Mouse (Mus musculus) spleen, adult 2 months (tissue): ENCODE measurements around the gene Pecam1. TPM values are rescaled to one million over a fixed set of nuclear protein-coding genes. Genes with fewer than 3 reads are reported as not detected.

Experiments
- DNase-seq, 2 experiments: peaks; one replicate each; pipeline versions ENCODE4 v3.0.0 to v3.0.0-alpha.2; 2012 to 2021; ENCODE audit warnings: low spot score in 2 of 2, low read depth in 1 of 2
- H3K27ac ChIP-seq: fragments of 200-500 bp; 2 replicates; pipeline ENCODE4 v1.5.1; 2012; ENCODE audit warnings: low read length, inconsistent platforms; ENCODE audit not compliant: insufficient read depth
- H3K27me3 ChIP-seq: fragments of 200-500 bp; 2 replicates; pipeline ENCODE4 v1.6.1; 2012; ENCODE audit warnings: mild to moderate bottlenecking, moderate library complexity, low read length, inconsistent platforms; ENCODE audit not compliant: control insufficient read depth, insufficient read depth
- H3K36me3 ChIP-seq: fragments of 200-500 bp; 2 replicates; pipeline ENCODE4 v1.6.1; 2012; ENCODE audit warnings: mild to moderate bottlenecking, low read length, inconsistent platforms; ENCODE audit not compliant: control insufficient read depth, insufficient read depth
- H3K4me1 ChIP-seq: fragments of 200-500 bp; 2 replicates; pipeline ENCODE4 v1.6.1; 2011; ENCODE audit warnings: inconsistent platforms; ENCODE audit not compliant: control insufficient read depth, insufficient read depth, insufficient read length
- H3K4me3 ChIP-seq: fragments of 200-500 bp; 2 replicates; pipeline ENCODE4 v1.5.1; 2011; ENCODE audit warnings: mild to moderate bottlenecking, inconsistent platforms; ENCODE audit not compliant: insufficient read depth, insufficient read length; ENCODE audit errors: extremely low read depth
- CTCF ChIP-seq: fragments of 200-500 bp; IDR thresholded peaks from 2 replicates; pipeline ENCODE4 v1.5.1; 2011; ENCODE audit warnings: mild to moderate bottlenecking, inconsistent platforms; ENCODE audit not compliant: insufficient read depth, insufficient read length, insufficient replicate concordance; ENCODE audit errors: extremely low read depth
- POLR2A ChIP-seq: fragments of 200-500 bp; IDR thresholded peaks from 2 replicates; pipeline ENCODE4 v1.6.1; 2011; ENCODE audit warnings: low read depth, low read length, inconsistent platforms
- WGBS: fragments of 180-500 bp; shearing (Covaris S2); methylation state at CpG from one replicate; pipeline ENCODE4 v1.1.7; 2018; 5-methylcytosine and 5-hydroxymethylcytosine counted together
- polyA plus RNA-seq: library from polyadenylated mRNA; depleted of rRNA; stranded (reverse); fragments of >200 nt; gene quantifications from 2 replicates; pipeline ENCODE4 v1.2.3, GENCODE M21; 2012

Gene Pecam1
- polyA plus RNA-seq, 1 experiment = 43.5 TPM

DNA sequence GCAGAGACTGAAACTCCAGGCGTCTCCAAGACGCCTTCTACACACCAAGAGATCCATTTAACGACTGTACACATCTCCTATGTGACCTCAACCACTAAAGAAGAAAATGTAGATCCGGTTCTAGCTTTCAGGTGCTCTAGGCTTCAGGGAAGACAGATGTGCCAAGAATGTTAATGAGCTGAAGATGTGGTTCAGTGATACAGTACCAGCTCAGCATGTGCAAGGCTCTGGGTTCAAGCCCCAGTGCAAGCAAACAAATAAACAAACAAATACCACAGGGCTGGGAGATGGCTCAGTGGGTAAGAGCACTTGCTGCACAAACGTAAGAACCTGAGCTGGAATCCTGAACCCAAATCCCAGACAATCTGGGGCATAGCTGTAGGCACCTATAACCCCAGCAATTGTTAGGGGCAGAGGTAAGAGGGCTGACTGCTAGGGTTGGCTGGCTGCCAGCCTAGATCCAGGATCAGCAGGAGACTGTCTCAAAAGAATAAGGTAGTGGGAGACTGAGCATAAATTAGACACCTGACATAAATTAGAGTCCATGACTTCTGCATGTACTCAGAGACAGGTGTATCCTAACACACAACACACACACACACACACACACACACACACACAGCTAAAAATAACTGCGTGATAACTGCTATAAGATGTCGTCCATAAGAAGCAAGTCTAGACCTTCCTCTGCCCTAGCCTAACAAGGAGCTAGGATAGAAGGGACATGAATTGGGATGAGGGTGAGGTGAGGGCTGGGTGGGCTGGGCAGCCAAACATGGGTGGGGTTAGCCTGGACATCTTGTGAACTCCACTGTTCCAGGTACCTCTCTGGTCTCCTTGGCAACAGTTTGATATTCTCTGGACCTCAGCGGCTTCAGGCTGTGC is 76.5 kb downstream of the Pecam1 start:
- Histone ChIP-seq H3K27ac (peak overlapping the region; percentile 89), H3K4me3 (peak overlapping the region; percentile 20; the same call in 1 of the 2 replicates), H3K36me3 (peaks cover 9% of the 10 kb centered on the region), H3K27me3 (no peaks in the 10 kb centered on the region), H3K4me1 (peaks cover 45% of the 10 kb centered on the region; the same call in 1 of the 2 replicates)
- no peak for TF ChIP-seq POLR2A
- DNase-seq = no peak
- WGBS = 54% methylated on average over 8 of the region's 8 CpGs

DNA sequence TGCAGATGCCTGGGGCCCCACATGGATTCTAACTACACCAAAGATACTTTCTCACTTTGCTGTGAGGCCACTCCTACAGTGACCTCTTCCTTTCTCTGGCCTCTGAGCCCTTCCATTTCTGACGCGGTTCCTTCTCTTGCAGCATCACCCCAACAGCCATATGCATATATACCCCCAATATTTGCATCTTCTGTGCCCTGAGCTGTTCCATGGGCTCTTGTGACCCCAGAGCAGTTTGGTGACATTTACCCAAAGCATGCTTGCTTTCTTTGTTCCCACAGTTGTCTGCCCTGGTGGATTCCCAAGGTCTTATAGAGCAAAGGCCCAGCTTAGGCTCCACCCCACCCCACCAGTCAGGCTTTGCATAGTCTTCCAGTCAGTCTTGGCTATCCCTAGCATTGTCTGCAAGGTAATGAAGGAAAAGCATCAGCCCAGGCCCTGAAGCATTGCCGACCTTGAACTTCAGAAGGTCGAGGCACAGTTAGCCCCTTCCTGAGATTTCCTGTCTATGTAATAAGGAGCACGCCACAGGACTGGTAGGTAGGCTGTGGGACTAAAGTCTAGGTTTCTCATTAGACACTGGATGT is 77.4 kb downstream of the Pecam1 start:
- no peak for DNase-seq
- Histone ChIP-seq H3K4me3 (no peak overlapping the region), H3K36me3 (peaks cover 7% of the 10 kb centered on the region), H3K4me1 (peaks cover 47% of the 10 kb centered on the region; the same call in 1 of the 2 replicates), H3K27me3 (no peaks in the 10 kb centered on the region), H3K27ac (peak overlapping the region; percentile 89)
- TF ChIP-seq POLR2A = no peak
- TF ChIP-seq CTCF = no peak
- 74% methylated on average over 5 of the region's 5 CpGs for WGBS

DNA sequence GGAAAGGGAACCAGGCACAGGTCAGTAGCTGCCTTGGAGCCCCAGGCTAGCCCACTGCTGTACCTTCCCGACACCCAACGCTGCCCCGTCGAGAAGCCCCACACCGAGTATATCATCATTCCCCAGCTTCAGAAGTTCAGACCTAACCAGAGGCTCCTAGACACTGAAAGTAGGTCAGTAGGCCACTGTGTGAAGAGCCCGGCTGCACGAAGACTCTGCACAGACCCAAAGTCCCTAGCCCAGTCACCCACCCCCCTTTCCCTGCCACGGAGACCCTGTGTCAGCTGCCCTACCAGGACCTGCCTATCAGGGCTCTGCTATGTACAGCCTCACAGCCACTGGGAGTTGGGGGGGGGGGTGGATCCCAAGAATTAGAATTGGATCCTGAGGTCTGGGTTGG is 78.6 kb downstream of the Pecam1 start:
- Histone ChIP-seq H3K27ac (peak overlapping the region; percentile 77), H3K4me3 (no peak overlapping the region), H3K36me3 (peaks cover 7% of the 10 kb centered on the region), H3K4me1 (peaks cover 51% of the 10 kb centered on the region; the same call in 1 of the 2 replicates), H3K27me3 (no peaks in the 10 kb centered on the region)
- no peak for TF ChIP-seq POLR2A
- no peak for TF ChIP-seq CTCF
- DNase-seq = no peak
- 86% methylated on average over 8 of the region's 8 CpGs for WGBS

DNA sequence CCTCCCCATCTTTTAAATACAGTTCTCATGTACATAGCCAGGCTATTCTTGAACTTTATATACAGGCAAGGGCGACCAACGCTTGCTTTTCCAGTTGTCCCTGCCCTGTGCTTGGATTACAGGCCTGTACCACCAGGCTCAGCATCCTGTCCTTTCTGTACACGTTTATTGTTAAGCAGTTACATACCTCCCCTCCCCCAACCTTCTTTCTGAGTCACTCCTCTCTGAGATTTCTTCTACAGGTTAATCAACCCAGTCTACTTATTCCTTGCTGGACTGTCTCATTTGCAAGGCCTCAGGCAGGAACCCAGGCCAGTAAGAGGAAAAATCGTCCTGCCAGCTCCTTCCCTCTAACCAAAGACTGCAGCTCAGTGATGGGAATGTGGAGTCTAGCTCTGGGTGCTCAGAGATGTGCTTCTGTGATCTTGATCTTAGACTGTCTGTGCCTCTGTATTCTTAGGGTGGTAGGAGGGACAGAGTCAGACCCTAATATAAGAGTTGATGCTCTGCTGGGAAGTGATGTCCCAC is 79.4 kb downstream of the Pecam1 start:
- Histone ChIP-seq H3K27me3 (no peaks in the 10 kb centered on the region), H3K36me3 (peaks cover 7% of the 10 kb centered on the region), H3K4me3 (no peak overlapping the region), H3K27ac (peak overlapping the region; percentile 77), H3K4me1 (peaks cover 57% of the 10 kb centered on the region)
- TF ChIP-seq CTCF (no peak), POLR2A (no peak)
- 79% methylated on average over 4 of the region's 4 CpGs for WGBS
- DNase-seq = no peak

DNA sequence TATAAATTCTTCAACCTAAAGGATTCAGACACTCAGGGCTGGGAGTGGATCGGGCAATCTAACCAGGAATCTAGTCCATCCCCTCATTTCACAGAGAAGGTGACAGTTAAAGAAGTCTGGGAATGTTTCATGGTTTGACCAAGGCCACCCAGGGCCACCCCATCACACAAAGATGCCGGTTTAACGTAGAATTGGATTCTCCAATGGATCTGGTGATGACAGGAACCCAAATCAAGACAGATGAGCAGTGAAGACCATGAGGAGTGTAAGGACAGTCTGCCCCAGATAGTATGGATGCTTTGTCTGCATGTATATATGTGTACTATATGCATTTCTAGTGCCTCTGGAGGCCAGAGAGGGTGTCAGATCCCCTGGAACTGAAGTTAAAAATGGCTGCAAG is 80.2 kb downstream of the Pecam1 start:
- WGBS = 93% methylated on average over 3 of the region's 3 CpGs

DNA sequence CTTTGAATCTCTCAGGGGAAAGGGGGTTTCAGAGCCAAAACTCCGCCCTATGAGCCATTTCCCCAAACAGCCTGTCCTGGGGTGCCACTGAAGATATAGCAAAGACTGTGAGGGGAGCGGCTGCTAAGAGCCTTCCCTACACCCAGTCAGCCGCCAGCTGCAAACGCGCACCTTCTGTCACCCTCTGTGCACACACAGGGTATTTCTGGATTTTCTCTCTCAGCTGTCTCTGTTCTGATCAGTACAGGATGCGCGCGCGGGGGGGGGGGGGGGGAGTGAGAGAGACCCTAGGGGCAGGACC is 80.6 kb downstream of the Pecam1 start:
- peak; percentile 69 to 74 for DNase-seq
- Histone ChIP-seq H3K27me3 (no peaks in the 10 kb centered on the region), H3K4me1 (peaks cover 50% of the 10 kb centered on the region), H3K27ac (peak overlapping the region; percentile 77), H3K36me3 (peaks cover 7% of the 10 kb centered on the region), H3K4me3 (no peak overlapping the region)
- WGBS = 19% methylated on average over 9 of the region's 9 CpGs
- TF ChIP-seq CTCF (no peak), POLR2A (peak; percentile 30; the same call in 1 of the 2 replicates)

More for the DNA sequence above, 80.2 kb downstream of the Pecam1 start:
- peaks cover 54% of the 10 kb centered on the region for H3K4me1 ChIP-seq
- no peaks in the 10 kb centered on the region for H3K27me3 ChIP-seq
- TF ChIP-seq CTCF (no peak), POLR2A (no peak)
- no peak for DNase-seq
- H3K4me3 ChIP-seq = no peak overlapping the region
- H3K27ac ChIP-seq = peak overlapping the region; percentile 77
- peaks cover 7% of the 10 kb centered on the region for H3K36me3 ChIP-seq
